ENCODE assay signal across 26 mouse cellular contexts in genomic region chr14:121663913-121664312, GRCm38 (mm10).
A peak's percentile ranks its signal among the peaks of the same experiment; 100 is the strongest.
DNase-seq lines count a peak whose midpoint lies in the region; ATAC-seq and TF ChIP-seq lines count a peak whose summit lies in the region.
"Had no signal": no experiment of that assay in that cellular context is flagged by ENCODE, and none has a peak within 500 bp of the region (broad histone marks: within the 10 kb centered on the region; RNA-seq: fewer than 3 reads in every experiment).

No protein-coding gene starts in this region.

- DNase-seq in kidney, adult 11 months = peak; percentile 65
- DNase-seq in kidney, adult 18-20 months = no peak
- peak; percentile 81 for DNase-seq in kidney, adult 9 months
- no peak for DNase-seq in kidney, postnatal 0 days (ENCODE audit: low spot score)
- no peak for DNase-seq in B cell, adult 2 months
- DNase-seq: adrenal gland, adult 2 months; adrenal gland, postnatal 14 days; cerebellum, adult 11 months; cerebellum, adult 9-11 months; cerebellum, postnatal 25 days; forebrain, postnatal 0 days; gastrocnemius, adult 2 months; gastrocnemius, postnatal 25 days; heart, adult 18-20 months; heart, postnatal 10 days; heart, postnatal 36 days had no signal

- H3K9ac ChIP-seq in kidney, embryonic 14.5 days (ENCODE audit: low read depth, low read length) = no peak overlapping the region
- no peak overlapping the region for H3K9ac ChIP-seq in kidney, embryonic 15.5 days
- no peak overlapping the region for H3K9ac ChIP-seq in kidney, postnatal 0 days (ENCODE audit: low read depth, low read length)
- H3K9ac ChIP-seq: embryonic facial prominence, embryonic 12.5 days; embryonic facial prominence, embryonic 15.5 days; forebrain, postnatal 0 days; heart, embryonic 12.5 days; heart, embryonic 15.5 days; hindbrain, embryonic 13.5 days had no signal

- 85% methylated on average over 1 of the region's 1 CpGs for WGBS in kidney, embryonic 14.5 days
- 91% methylated on average over 1 of the region's 1 CpGs for WGBS in kidney, embryonic 15.5 days
- 86% methylated on average over 1 of the region's 1 CpGs for WGBS in kidney, postnatal 0 days

- ATAC-seq in kidney, embryonic 14.5 days (ENCODE audit: low FRiP score, low TSS enrichment) = no peak
- ATAC-seq in kidney, embryonic 15.5 days (replicated peaks; ENCODE audit: low FRiP score) = peak; percentile 50
- peak; percentile 57 for ATAC-seq in kidney, postnatal 0 days (replicated peaks; ENCODE audit: low FRiP score, low read depth)
- ATAC-seq: CD4-positive, CD25-positive, alpha-beta regulatory T cell, adult 4 months; forebrain, embryonic 14.5 days; forebrain, postnatal 0 days had no signal

- H3K27ac ChIP-seq in kidney, embryonic 14.5 days (ENCODE audit: low read depth, low read length) = no peak overlapping the region
- H3K27ac ChIP-seq in kidney, embryonic 15.5 days = no peak overlapping the region
- no peak overlapping the region for H3K27ac ChIP-seq in kidney, postnatal 0 days
- H3K27ac ChIP-seq: embryonic facial prominence, embryonic 12.5 days; embryonic facial prominence, embryonic 15.5 days; gastrocnemius, adult 2 months; heart, embryonic 15.5 days; hindbrain, embryonic 10.5 days; hindbrain, embryonic 13.5 days had no signal

- no peak overlapping the region for H3K4me2 ChIP-seq in kidney, embryonic 14.5 days (replicated peaks; ENCODE audit: low read depth, low read length)
- H3K4me2 ChIP-seq in kidney, embryonic 15.5 days = no peak overlapping the region
- H3K4me2 ChIP-seq in kidney, postnatal 0 days (ENCODE audit: low read length) = no peak overlapping the region
- H3K4me2 ChIP-seq: embryonic facial prominence, embryonic 12.5 days; embryonic facial prominence, embryonic 15.5 days; heart, embryonic 12.5 days; heart, embryonic 15.5 days; hindbrain, embryonic 13.5 days had no signal

- no peaks in the 10 kb centered on the region for H3K27me3 ChIP-seq in kidney, embryonic 14.5 days (ENCODE audit: control insufficient read depth, insufficient read depth, low read length)
- no peaks in the 10 kb centered on the region for H3K27me3 ChIP-seq in kidney, embryonic 15.5 days
- no peaks in the 10 kb centered on the region for H3K27me3 ChIP-seq in kidney, postnatal 0 days (ENCODE audit: insufficient read depth, low read length)
- H3K27me3 ChIP-seq: embryonic facial prominence, embryonic 12.5 days; embryonic facial prominence, embryonic 15.5 days; heart, embryonic 12.5 days; heart, embryonic 15.5 days; hindbrain, embryonic 13.5 days had no signal

- no peak overlapping the region for H3K4me3 ChIP-seq in kidney, embryonic 14.5 days (ENCODE audit: low read length)
- H3K4me3 ChIP-seq in kidney, embryonic 15.5 days (replicated peaks) = no peak overlapping the region
- H3K4me3 ChIP-seq in kidney, postnatal 0 days (replicated peaks; ENCODE audit: low read depth, low read length) = no peak overlapping the region
- H3K4me3 ChIP-seq: embryonic facial prominence, embryonic 12.5 days; embryonic facial prominence, embryonic 15.5 days; gastrocnemius, adult 2 months; heart, embryonic 12.5 days; heart, embryonic 15.5 days; hindbrain, embryonic 10.5 days; hindbrain, embryonic 13.5 days had no signal

- 0 out of 2 replicates have a peak, but pooled peaks cover 2% of the 10 kb centered on the region for H3K9me3 ChIP-seq in kidney, embryonic 14.5 days (ENCODE audit: control insufficient read depth, low read length)
- H3K9me3 ChIP-seq in kidney, embryonic 15.5 days (replicated peaks) = no peaks in the 10 kb centered on the region
- H3K9me3 ChIP-seq in kidney, postnatal 0 days (replicated peaks; ENCODE audit: low read length) = no peaks in the 10 kb centered on the region; the same call in 1 of the 2 replicates
- H3K9me3 ChIP-seq: embryonic facial prominence, embryonic 12.5 days; embryonic facial prominence, embryonic 15.5 days; heart, embryonic 15.5 days; hindbrain, embryonic 13.5 days had no signal

- no peak; the same call in 1 of the 2 replicates for TF ChIP-seq CTCF in kidney, postnatal 0 days (IDR thresholded peaks at IDR 0.05; ENCODE audit: low read depth)

- peaks cover 23% of the 10 kb centered on the region for H3K4me1 ChIP-seq in kidney, embryonic 14.5 days (ENCODE audit: control insufficient read depth, insufficient read depth, low read length)
- H3K4me1 ChIP-seq in kidney, embryonic 15.5 days = peaks cover 28% of the 10 kb centered on the region
- H3K4me1 ChIP-seq in kidney, postnatal 0 days (replicated peaks; ENCODE audit: insufficient read depth, low read length) = peaks cover 11% of the 10 kb centered on the region; the same call in 1 of the 2 replicates
- H3K4me1 ChIP-seq: embryonic facial prominence, embryonic 12.5 days; embryonic facial prominence, embryonic 15.5 days; hindbrain, embryonic 10.5 days had no signal

- H3K36me3 ChIP-seq in kidney, embryonic 14.5 days (ENCODE audit: control insufficient read depth, insufficient read depth, low read length) = no peaks in the 10 kb centered on the region
- 0 out of 2 replicates have a peak, but pooled peaks cover 4% of the 10 kb centered on the region for H3K36me3 ChIP-seq in kidney, embryonic 15.5 days
- H3K36me3 ChIP-seq in kidney, postnatal 0 days (ENCODE audit: insufficient read depth, low read length) = no peaks in the 10 kb centered on the region
- H3K36me3 ChIP-seq: embryonic facial prominence, embryonic 12.5 days; heart, embryonic 12.5 days; heart, embryonic 15.5 days; hindbrain, embryonic 13.5 days had no signal

Comparison
In these comparisons a context has a peak if more than half of its experiments do, and no peak if none do; other contexts are left out.
1. DNase-seq: peak in kidney, adult 11 months (single experiment) and kidney, adult 9 months (single experiment); none in kidney, adult 18-20 months (single experiment), kidney, postnatal 0 days (single experiment) and B cell, adult 2 months (0 of 2).